8 mouse cellular contexts compared by ENCODE assay signal in the genomic region with DNA sequence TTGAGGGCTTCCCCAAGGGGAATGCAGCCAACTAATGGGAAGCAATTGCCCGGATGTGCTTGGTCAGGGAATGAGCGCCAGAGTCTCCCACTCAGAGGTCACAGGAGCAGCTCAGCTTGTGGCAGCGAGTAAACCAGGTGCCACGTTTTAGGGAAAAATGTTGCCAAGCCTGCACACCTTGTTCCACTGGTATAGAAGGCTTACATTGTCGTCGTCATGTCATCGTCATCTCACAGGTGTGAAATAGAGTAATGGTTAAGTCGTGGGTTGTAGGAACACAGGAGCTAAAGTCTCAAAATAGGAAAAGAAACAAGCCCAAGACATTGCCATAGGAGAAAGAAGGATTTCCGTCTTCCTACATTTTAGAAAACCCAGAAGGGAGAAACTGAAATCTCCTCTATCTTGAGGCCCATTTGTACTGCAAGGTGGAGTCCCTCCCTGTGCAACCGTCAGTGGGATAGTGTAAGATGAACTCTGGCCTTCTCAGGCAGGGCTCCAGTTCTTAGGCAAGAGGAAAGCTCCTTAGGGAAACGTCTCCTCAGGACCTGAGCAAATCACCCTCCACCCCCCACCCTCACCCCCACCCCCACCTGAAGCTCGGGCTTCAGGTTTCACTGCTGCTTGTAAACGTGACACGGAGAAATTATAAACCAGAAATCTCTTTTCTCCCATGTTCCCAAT.
A peak's percentile ranks its signal among the peaks of the same experiment; 100 is the strongest.
DNase-seq lines count a peak whose midpoint lies in the region; ATAC-seq and TF ChIP-seq lines count a peak whose summit lies in the region.

No protein-coding gene starts in this region.

- ATAC-seq in heart, embryonic 15.5 days (replicated peaks; ENCODE audit: insufficient number of reproducible peaks, insufficient read depth, low FRiP score, low read depth): no peak
- no peak for ATAC-seq in hindbrain, embryonic 12.5 days (ENCODE audit: low FRiP score)
- ATAC-seq in midbrain, embryonic 15.5 days (replicated peaks): peak; percentile 38

- no peaks in the 10 kb centered on the region for H3K9me3 ChIP-seq in heart, embryonic 15.5 days (replicated peaks)
- H3K9me3 ChIP-seq in hindbrain, embryonic 12.5 days (replicated peaks): no peaks in the 10 kb centered on the region
- H3K9me3 ChIP-seq in midbrain, embryonic 15.5 days: no peaks in the 10 kb centered on the region

- TF ChIP-seq POLR2A in cortical plate, adult 2 months (IDR thresholded peaks at IDR 0.05; ENCODE audit: extremely low read depth, insufficient read depth, low read length): no peak

- H3K4me3 ChIP-seq in heart, embryonic 15.5 days: peak overlapping the region; percentile 41
- peak overlapping the region; percentile 72 for H3K4me3 ChIP-seq in cortical plate, adult 2 months (ENCODE audit: insufficient read depth, low read length)
- H3K4me3 ChIP-seq in hindbrain, embryonic 12.5 days: peak overlapping the region; percentile 34
- H3K4me3 ChIP-seq in midbrain, embryonic 15.5 days: peak overlapping the region; percentile 42

- H3K4me2 ChIP-seq in heart, embryonic 15.5 days: peak overlapping the region; percentile 69
- H3K4me2 ChIP-seq in hindbrain, embryonic 12.5 days (replicated peaks): peak overlapping the region; percentile 53
- H3K4me2 ChIP-seq in midbrain, embryonic 15.5 days: peak overlapping the region; percentile 59

- TF ChIP-seq CTCF in cortical plate, adult 2 months (IDR thresholded peaks at IDR 0.05; ENCODE audit: extremely low read depth, insufficient read depth, low read length): no peak

- no peak overlapping the region for H3K27ac ChIP-seq in heart, embryonic 15.5 days
- 0 out of 2 replicates have a peak overlapping the region, but pooled peaks have one; percentile 58 for H3K27ac ChIP-seq in cortical plate, adult 2 months (ENCODE audit: insufficient read depth, low read length)
- peak overlapping the region; percentile 82 for H3K27ac ChIP-seq in hindbrain, embryonic 12.5 days
- H3K27ac ChIP-seq in midbrain, embryonic 15.5 days: peak overlapping the region; percentile 91

- no peaks in the 10 kb centered on the region for H3K27me3 ChIP-seq in heart, embryonic 15.5 days
- H3K27me3 ChIP-seq in hindbrain, embryonic 12.5 days: no peaks in the 10 kb centered on the region
- H3K27me3 ChIP-seq in midbrain, embryonic 15.5 days (replicated peaks): no peaks in the 10 kb centered on the region

- DNase-seq in heart, postnatal 4 days: no peak
- no peak for DNase-seq in left cerebral cortex, adult 8-10 months (ENCODE audit: low spot score in 2 of 2)
- no peak for DNase-seq in spleen, adult 12 weeks (ENCODE audit: low spot score)
- no peak for DNase-seq in layer of hippocampus, postnatal 36 days

- H3K4me1 ChIP-seq in heart, embryonic 15.5 days (replicated peaks): peaks cover 17% of the 10 kb centered on the region
- H3K4me1 ChIP-seq in cortical plate, adult 2 months (ENCODE audit: control insufficient read depth, insufficient read depth, low read length): peaks cover 8% of the 10 kb centered on the region
- peaks cover 15% of the 10 kb centered on the region for H3K4me1 ChIP-seq in hindbrain, embryonic 12.5 days
- H3K4me1 ChIP-seq in midbrain, embryonic 15.5 days: peaks cover 24% of the 10 kb centered on the region

- WGBS in heart, embryonic 15.5 days: 42% methylated on average over 14 of the region's 14 CpGs
- 46% methylated on average over 14 of the region's 14 CpGs for WGBS in hindbrain, embryonic 12.5 days
- 47% methylated on average over 14 of the region's 14 CpGs for WGBS in midbrain, embryonic 15.5 days

- H3K9ac ChIP-seq in heart, embryonic 15.5 days: no peak overlapping the region
- H3K9ac ChIP-seq in hindbrain, embryonic 12.5 days: peak overlapping the region; percentile 57
- peak overlapping the region; percentile 46 for H3K9ac ChIP-seq in midbrain, embryonic 15.5 days

- peaks cover 15% of the 10 kb centered on the region for H3K36me3 ChIP-seq in heart, embryonic 15.5 days
- H3K36me3 ChIP-seq in hindbrain, embryonic 12.5 days: peaks cover 24% of the 10 kb centered on the region
- H3K36me3 ChIP-seq in midbrain, embryonic 15.5 days (replicated peaks): no peaks in the 10 kb centered on the region
